Mouse (Mus musculus) heart, adult 2 months (tissue): ENCODE measurements around the gene Oprm1. TPM values are rescaled to one million over a fixed set of nuclear protein-coding genes. Genes with fewer than 3 reads are reported as not detected.

Experiments used
- DNase-seq, 2 experiments: peaks; one replicate each; pipeline ENCODE4 v3.0.0; 2021
- H3K27ac ChIP-seq: fragments of 200-600 bp; 2 replicates; pipeline ENCODE4 v1.8.1; 2022
- H3K27me3 ChIP-seq: fragments of 200-500 bp; 2 replicates; pipeline ENCODE4 v1.6.1; 2012; ENCODE audit warnings: mild to moderate bottlenecking, low read length, inconsistent platforms, mixed read lengths; ENCODE audit not compliant: control insufficient read depth, insufficient read depth
- H3K36me3 ChIP-seq: fragments of 200-500 bp; 2 replicates; pipeline ENCODE4 v1.6.1; 2012; ENCODE audit warnings: low read length, inconsistent platforms; ENCODE audit not compliant: control insufficient read depth, insufficient read depth
- H3K4me1 ChIP-seq: fragments of 200-500 bp; 2 replicates; pipeline ENCODE4 v1.6.1; 2011; ENCODE audit warnings: low read length; ENCODE audit not compliant: control insufficient read depth, insufficient read depth
- H3K4me3 ChIP-seq: fragments of 200-600 bp; 2 replicates; pipeline ENCODE4 v1.8.1; 2022
- H3K79me2 ChIP-seq: fragments of 200-500 bp; replicated peaks from 2 replicates; pipeline ENCODE4 v1.6.1; 2012; ENCODE audit warnings: mild to moderate bottlenecking, inconsistent platforms, low read length, moderate library complexity, mixed read lengths; ENCODE audit not compliant: control insufficient read depth, insufficient read depth
- H3K9ac ChIP-seq: fragments of 200-500 bp; 2 replicates; pipeline ENCODE4 v1.6.1; 2012; ENCODE audit warnings: low read depth, mild to moderate bottlenecking, control low read depth, inconsistent platforms, low read length, mixed read lengths
- CTCF ChIP-seq: fragments of 200-600 bp; IDR thresholded peaks from 2 replicates; pipeline ENCODE4 v1.8.1; 2022; ENCODE audit warnings: antibody characterized with exemption, mild to moderate bottlenecking, moderate library complexity
- EP300 ChIP-seq: fragments of 200-500 bp; IDR thresholded peaks from 2 replicates; pipeline ENCODE4 v1.6.1; 2011; ENCODE audit warnings: low read depth, low read length, control low read depth; ENCODE audit not compliant: insufficient read depth
- POLR2A ChIP-seq: fragments of 200-500 bp; IDR thresholded peaks from 2 replicates; pipeline ENCODE4 v1.6.1; 2011; ENCODE audit warnings: mild to moderate bottlenecking, low read depth, low read length, control low read depth; ENCODE audit not compliant: insufficient read depth
- WGBS: fragments of 180-500 bp; shearing (Covaris S2); methylation state at CpG from one replicate; pipeline ENCODE4 v1.1.7; 2018; 5-methylcytosine and 5-hydroxymethylcytosine counted together
- intact Hi-C: fragments of 180-260 bp; cut with DNase I; formaldehyde crosslinking; loops from one replicate; pipeline ENCODE4 v1.15.1; 2025
- long read RNA-seq: library from polyadenylated mRNA; stranded (forward); transcript quantifications from one replicate; pipeline ENCODE4 v2.0.0, GENCODE M21; 2021
- polyA plus RNA-seq: library from polyadenylated mRNA; depleted of rRNA; stranded (reverse); fragments of >200 nt; gene quantifications from 2 replicates; pipeline ENCODE4 v1.2.3, GENCODE M21; 2012; rRNA removed
- total RNA-seq, 2 experiments: library from RNA; stranded (reverse); gene quantifications; 2 replicates each; pipeline ENCODE4 v1.2.3; 2021

The Oprm1 gene
- total RNA-seq (not detected), polyA plus RNA-seq (not detected in 2 replicates)
- long read RNA-seq: 0 reads

DNA sequence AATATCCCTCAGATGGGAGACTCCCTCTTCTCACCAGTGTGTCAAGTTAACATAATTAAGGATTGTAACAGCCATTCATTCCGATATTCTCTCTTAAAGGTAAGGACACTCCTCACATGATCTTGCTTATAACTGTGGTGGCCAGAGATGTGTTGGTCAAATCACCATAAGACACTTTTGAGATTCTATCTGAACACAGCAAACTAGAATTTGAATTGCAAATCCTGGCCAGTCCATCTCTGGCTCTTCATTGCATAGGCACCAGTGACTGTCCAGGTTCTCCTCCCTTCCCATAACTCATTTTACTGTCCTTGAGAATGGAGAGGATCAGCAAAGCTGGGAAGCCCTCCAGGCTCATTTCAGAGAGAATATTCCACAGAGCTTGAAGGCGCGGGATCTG is at the start of gene Oprm1:
Gene Oprm1, plus strand, starts transcription at position 301 of the 400 bp plus-strand sequence.
- TF ChIP-seq POLR2A: no peak
- no peak for TF ChIP-seq CTCF
- TF ChIP-seq EP300: no peak
- no peaks in the 10 kb centered on the region for H3K79me2 ChIP-seq
- no peak within 1 kb of the TSS for H3K27ac ChIP-seq
- no peak within 1 kb of the TSS for H3K9ac ChIP-seq
- no peak for DNase-seq
- no peak within 1 kb of the TSS for H3K4me3 ChIP-seq
- WGBS: 84% methylated on average over 3 of the region's 3 CpGs
- no peaks in the 10 kb centered on the region for H3K27me3 ChIP-seq
- no peaks in the 10 kb centered on the region for H3K36me3 ChIP-seq
- intact Hi-C loops: no loop called here
- no peaks in the 10 kb centered on the region for H3K4me1 ChIP-seq

DNA sequence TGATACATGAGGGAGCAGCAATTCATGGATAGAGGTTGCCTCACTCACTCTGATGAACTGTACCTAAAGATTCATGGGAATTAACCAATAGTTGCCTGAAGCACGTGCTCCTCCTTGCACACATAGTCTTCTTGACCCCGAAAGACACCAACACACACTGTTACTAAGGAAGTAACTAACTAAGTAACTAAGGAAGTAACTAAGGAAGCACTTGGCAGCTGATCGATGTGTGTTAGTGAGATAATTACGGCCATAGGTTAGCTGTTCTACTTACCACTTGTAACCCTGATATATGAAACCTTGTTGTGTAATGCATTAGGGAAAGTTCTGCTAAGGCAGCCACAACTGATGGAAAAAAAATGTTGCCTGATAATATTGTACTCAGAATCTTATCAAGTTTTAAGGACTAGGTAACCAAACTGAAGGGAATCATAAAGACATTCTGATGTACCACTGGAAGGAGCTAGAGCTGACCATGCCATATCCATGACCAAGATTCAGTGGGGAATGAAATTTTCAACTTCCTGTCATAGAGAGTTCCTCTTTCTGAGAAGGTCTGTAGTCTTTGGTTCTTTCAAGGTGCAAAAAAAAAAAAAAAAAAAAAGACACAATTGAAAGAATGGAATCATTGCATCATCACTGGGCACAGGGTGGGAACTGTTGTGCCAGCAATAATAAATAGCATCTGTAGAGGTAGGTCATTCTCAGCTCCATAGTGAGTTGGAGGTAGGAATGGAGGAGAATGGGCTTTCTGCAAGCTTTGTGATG is 40.9 kb upstream of the Oprm1 start:
- intact Hi-C loops: no loop called here
- WGBS: 38% methylated on average over 4 of the region's 4 CpGs
- H3K27ac ChIP-seq: no peak overlapping the region
- H3K27me3 ChIP-seq: no peaks in the 10 kb centered on the region
- H3K9ac ChIP-seq: no peak overlapping the region
- H3K4me1 ChIP-seq: no peaks in the 10 kb centered on the region
- H3K36me3 ChIP-seq: no peaks in the 10 kb centered on the region
- TF ChIP-seq EP300 (no peak), CTCF (no peak), POLR2A (no peak)
- no peaks in the 10 kb centered on the region for H3K79me2 ChIP-seq
- H3K4me3 ChIP-seq: no peak overlapping the region
- no peak for DNase-seq

- TF ChIP-seq CTCF (no peak), POLR2A (no peak), EP300 (no peak)
- 60% methylated on average over 1 of the region's 1 CpGs for WGBS
- no peak for DNase-seq
- no peak overlapping the region for H3K4me3 ChIP-seq
- no peaks in the 10 kb centered on the region for H3K79me2 ChIP-seq
- no peaks in the 10 kb centered on the region for H3K36me3 ChIP-seq
- intact Hi-C loops: no loop called here
- H3K27me3 ChIP-seq: no peaks in the 10 kb centered on the region
- H3K4me1 ChIP-seq: no peaks in the 10 kb centered on the region
- H3K27ac ChIP-seq: no peak overlapping the region
- no peak overlapping the region for H3K9ac ChIP-seq
Measured at GRCm38 (mm10) chr10:6723765-6724164, 34.5 kb upstream of the Oprm1 start.

DNA sequence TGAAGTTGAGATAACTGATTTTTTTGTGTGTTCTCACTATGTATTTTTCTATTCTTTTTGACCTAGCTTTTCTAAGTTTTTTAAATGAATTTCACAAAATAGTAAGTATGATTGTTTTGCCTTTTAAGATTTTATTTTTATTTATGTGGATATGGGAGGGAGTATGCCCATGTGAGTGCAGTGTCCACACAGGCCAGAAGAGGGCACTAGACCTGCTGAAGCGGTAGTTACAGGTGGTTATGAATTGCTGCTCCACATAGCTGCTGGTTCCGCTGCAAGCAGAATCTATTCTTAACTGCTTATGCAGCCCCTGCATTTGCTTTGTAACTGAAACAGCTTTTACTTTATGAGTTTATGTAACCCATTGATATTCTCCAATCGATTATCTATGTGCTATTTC is 29.8 kb upstream of the Oprm1 start:
- 86% methylated on average over 3 of the region's 3 CpGs for WGBS

DNA sequence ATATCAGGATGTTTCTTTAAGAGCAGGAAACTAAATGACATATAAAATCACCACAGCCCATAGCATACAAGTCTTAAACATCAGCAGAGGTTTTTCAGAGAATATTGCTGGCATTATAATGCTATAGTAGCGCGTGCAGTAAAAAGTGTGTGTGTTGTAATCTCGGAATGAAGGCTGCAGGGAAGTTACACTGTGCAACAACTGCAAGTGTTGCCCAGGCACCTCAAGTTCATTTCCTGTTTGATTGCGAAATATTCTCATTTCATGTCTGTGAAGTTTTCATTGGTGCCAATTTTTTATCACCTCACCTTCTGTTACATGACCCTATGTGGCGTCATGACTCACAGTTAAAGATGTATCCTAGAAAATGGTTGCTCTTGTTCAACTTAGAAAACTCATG is 4.9 kb upstream of the Oprm1 start:
- no peaks in the 10 kb centered on the region for H3K79me2 ChIP-seq
- WGBS: 62% methylated on average over 5 of the region's 5 CpGs
- no peak for TF ChIP-seq EP300
- TF ChIP-seq POLR2A: no peak
- TF ChIP-seq CTCF: no peak
- H3K4me3 ChIP-seq: no peak overlapping the region
- intact Hi-C loops: no loop called here
- no peaks in the 10 kb centered on the region for H3K27me3 ChIP-seq
- no peak overlapping the region for H3K9ac ChIP-seq
- no peak for DNase-seq
- H3K36me3 ChIP-seq: no peaks in the 10 kb centered on the region
- H3K27ac ChIP-seq: no peak overlapping the region
- H3K4me1 ChIP-seq: no peaks in the 10 kb centered on the region

More for the DNA sequence above, 29.8 kb upstream of the Oprm1 start:
- intact Hi-C loops: no loop called here
- Histone ChIP-seq H3K9ac (no peak overlapping the region), H3K27ac (no peak overlapping the region), H3K36me3 (no peaks in the 10 kb centered on the region), H3K4me3 (no peak overlapping the region), H3K4me1 (no peaks in the 10 kb centered on the region), H3K27me3 (no peaks in the 10 kb centered on the region), H3K79me2 (no peaks in the 10 kb centered on the region)
- TF ChIP-seq EP300 (no peak), POLR2A (no peak), CTCF (no peak)
- DNase-seq: no peak

DNA sequence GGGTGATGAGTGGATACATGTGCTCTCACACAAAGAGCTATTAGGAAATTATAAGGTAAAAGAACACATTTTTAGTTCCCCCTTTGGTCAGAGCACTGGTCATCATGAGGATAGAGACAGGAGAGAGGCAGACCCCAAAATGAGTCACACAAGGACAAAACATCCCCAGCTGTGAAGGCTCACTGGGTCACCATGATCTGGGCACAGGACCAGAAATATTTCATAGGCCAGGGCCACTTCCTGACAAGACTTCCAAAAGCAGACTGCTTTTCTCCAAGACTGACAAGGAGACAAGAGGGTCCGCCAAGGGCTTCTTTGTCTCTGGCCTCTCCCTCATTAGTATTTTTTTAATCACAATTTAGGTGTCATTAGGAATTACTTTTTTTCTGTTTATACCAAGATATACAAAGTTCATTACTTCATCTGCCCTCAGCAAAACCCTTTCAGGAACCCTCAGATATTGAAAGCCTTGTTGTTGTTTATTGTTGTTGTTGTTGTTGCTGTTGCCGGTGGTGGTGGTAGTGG is 3.0 kb downstream of the Oprm1 start, which contains the start of gene Gm10945:
Gene Gm10945, minus strand, starts transcription at position 475 of the 525 bp plus-strand sequence.
- DNase-seq: peak; percentile 41 to 54
- intact Hi-C loops: no loop called here
- Histone ChIP-seq H3K79me2 (no peaks in the 10 kb centered on the region), H3K4me3 (no peak within 1 kb of the TSS), H3K4me1 (no peaks in the 10 kb centered on the region), H3K36me3 (no peaks in the 10 kb centered on the region), H3K27ac (peak within 1 kb of the TSS; percentile 22), H3K9ac (no peak within 1 kb of the TSS), H3K27me3 (no peaks in the 10 kb centered on the region)
- TF ChIP-seq CTCF (no peak), POLR2A (no peak), EP300 (no peak)
- WGBS: 81% methylated on average over 2 of the region's 2 CpGs
